Mouse (Mus musculus) liver, adult 2 months (tissue): Measurements from ENCODE around the gene Rcbtb2.

Experiments
- CTCF ChIP-seq: fragments of 200-500 bp; IDR thresholded peaks from 2 replicates; pipeline ENCODE4 v1.5.1; 2011; ENCODE audit warnings: low read depth, low read length, control low read depth
- POLR2A ChIP-seq: fragments of 200-500 bp; IDR thresholded peaks from 2 replicates; pipeline ENCODE4 v1.6.1; 2011; ENCODE audit warnings: low read length, control low read depth; ENCODE audit not compliant: insufficient read depth; ENCODE audit errors: extremely low read depth

DNA sequence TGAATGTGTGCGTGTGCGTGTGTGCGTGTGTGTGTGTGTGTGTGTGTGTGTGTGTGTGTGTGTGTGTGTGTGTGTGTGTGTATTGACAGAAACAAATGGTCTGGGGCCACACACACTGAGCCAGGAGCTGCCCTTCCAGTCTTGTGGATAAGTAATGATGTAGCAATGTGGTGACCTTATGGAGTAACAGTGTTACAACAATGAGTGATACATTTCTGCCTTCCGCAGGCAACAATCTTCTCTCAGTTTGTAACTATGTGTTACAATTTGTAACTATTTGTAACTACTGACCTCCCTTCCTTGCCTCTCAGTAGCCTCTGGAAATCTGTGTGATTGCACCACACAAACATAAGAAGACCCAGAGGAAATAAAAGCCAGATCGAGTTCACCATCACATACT, 35.6 kb upstream of the Rcbtb2 start:
- TF ChIP-seq CTCF (no peak), POLR2A (no peak)
